Comparison of ENCODE assay signal across 10 mouse cellular contexts in genomic region chr14:30124951-30125690, GRCm38 (mm10).
DNase-seq lines count a peak whose midpoint lies in the region; ATAC-seq and TF ChIP-seq lines count a peak whose summit lies in the region.
"Had no signal": no experiment of that assay in that cellular context is flagged by ENCODE, and none has a peak within 500 bp of the region (broad histone marks: within the 10 kb centered on the region; RNA-seq: fewer than 3 reads in every experiment).

No protein-coding gene starts in this region.

- no peak overlapping the region for H3K9ac ChIP-seq in liver, postnatal 0 days (replicated peaks)
- no peak overlapping the region for H3K9ac ChIP-seq in forebrain, embryonic 14.5 days (ENCODE audit: low read length)
- H3K9ac ChIP-seq: hindbrain, embryonic 12.5 days had no signal

- WGBS in liver, postnatal 0 days (ENCODE audit: insufficient replicate concordance) = 44% methylated on average over 20 of the region's 20 CpGs
- WGBS in small intestine, adult 2 months = 59% methylated on average over 20 of the region's 20 CpGs
- WGBS in forebrain, embryonic 14.5 days = 80% methylated on average over 20 of the region's 20 CpGs

- TF ChIP-seq POLR2A in small intestine, adult 2 months (IDR thresholded peaks at IDR 0.05; ENCODE audit: low read depth, low read length) = no peak

- ATAC-seq in liver, postnatal 0 days = no peak
- peak; percentile 73 for ATAC-seq in common myeloid progenitor, adult 5-6 weeks (replicated peaks; ENCODE audit: low read depth, poor library complexity, severe bottlenecking)
- no peak for ATAC-seq in cerebellum, adult (ENCODE audit: insufficient number of reproducible peaks, low FRiP score, low TSS enrichment)
- ATAC-seq in forebrain, embryonic 14.5 days = no peak

- peak overlapping the region; percentile 40 for H3K4me2 ChIP-seq in liver, postnatal 0 days (ENCODE audit: low read depth, low read length)
- no peak overlapping the region for H3K4me2 ChIP-seq in forebrain, embryonic 14.5 days (ENCODE audit: low read length)
- H3K4me2 ChIP-seq: hindbrain, embryonic 12.5 days had no signal

- no peaks in the 10 kb centered on the region for H3K27me3 ChIP-seq in liver, postnatal 0 days (ENCODE audit: insufficient read depth, low read length)
- H3K27me3 ChIP-seq in small intestine, adult 2 months (ENCODE audit: control insufficient read depth, insufficient read depth, low read length) = no peaks in the 10 kb centered on the region
- H3K27me3 ChIP-seq in forebrain, embryonic 14.5 days (replicated peaks; ENCODE audit: control insufficient read depth, insufficient read depth, low read length) = no peaks in the 10 kb centered on the region
- H3K27me3 ChIP-seq: hindbrain, embryonic 12.5 days had no signal

- TF ChIP-seq EP300 in liver, postnatal 0 days (IDR thresholded peaks at IDR 0.05; ENCODE audit: low read depth) = no peak

- 0 out of 2 replicates have a peak overlapping the region, but pooled peaks have one; percentile 48 for H3K27ac ChIP-seq in liver, postnatal 0 days (ENCODE audit: low read depth)
- no peak overlapping the region for H3K27ac ChIP-seq in small intestine, adult 2 months (ENCODE audit: insufficient read depth, low read depth, low read length)
- no peak overlapping the region for H3K27ac ChIP-seq in forebrain, embryonic 14.5 days (ENCODE audit: low read depth, low read length)
- H3K27ac ChIP-seq: forebrain, embryonic 10.5 days; hindbrain, embryonic 12.5 days had no signal

- no peaks in the 10 kb centered on the region for H3K9me3 ChIP-seq in liver, postnatal 0 days (ENCODE audit: low read length)
- H3K9me3 ChIP-seq in forebrain, embryonic 14.5 days (replicated peaks; ENCODE audit: control insufficient read depth, low read length) = no peaks in the 10 kb centered on the region
- H3K9me3 ChIP-seq: forebrain, embryonic 10.5 days; hindbrain, embryonic 12.5 days had no signal

- no peaks in the 10 kb centered on the region for H3K36me3 ChIP-seq in liver, postnatal 0 days (replicated peaks; ENCODE audit: insufficient read depth, low read length)
- H3K36me3 ChIP-seq in small intestine, adult 2 months (ENCODE audit: control insufficient read depth, insufficient read depth, low read length) = no peaks in the 10 kb centered on the region
- H3K36me3 ChIP-seq in forebrain, embryonic 14.5 days (ENCODE audit: control insufficient read depth, insufficient read depth, low read length) = no peaks in the 10 kb centered on the region
- H3K36me3 ChIP-seq: forebrain, embryonic 10.5 days; hindbrain, embryonic 12.5 days had no signal

- no peak for DNase-seq in liver, postnatal 0 days
- DNase-seq in liver = no peak
- DNase-seq in left cerebral cortex, adult 8-10 months (ENCODE audit: low spot score in 2 of 2) = peak; percentile 29 to 85
- no peak for DNase-seq in forebrain, embryonic 14.5 days (ENCODE audit: low spot score)
- no peak for DNase-seq in kidney, postnatal 25 days

- H3K4me1 ChIP-seq in liver, postnatal 0 days (ENCODE audit: insufficient read depth) = no peaks in the 10 kb centered on the region
- H3K4me1 ChIP-seq in small intestine, adult 2 months (ENCODE audit: control insufficient read depth, insufficient read depth, insufficient read length, low read length) = no peaks in the 10 kb centered on the region
- H3K4me1 ChIP-seq in forebrain, embryonic 14.5 days (ENCODE audit: control insufficient read depth, insufficient read depth, low read length) = no peaks in the 10 kb centered on the region
- H3K4me1 ChIP-seq: forebrain, embryonic 10.5 days; hindbrain, embryonic 12.5 days had no signal

- TF ChIP-seq CTCF in liver, postnatal 0 days (IDR thresholded peaks at IDR 0.05; ENCODE audit: low read depth) = no peak
- no peak for TF ChIP-seq CTCF in small intestine, adult 2 months (IDR thresholded peaks at IDR 0.05; ENCODE audit: extremely low read depth, insufficient read length, insufficient replicate concordance, low read depth, low read length)

- H3K4me3 ChIP-seq in liver, postnatal 0 days (ENCODE audit: low read depth, low read length) = peak overlapping the region; percentile 13; the same call in 1 of the 2 replicates
- H3K4me3 ChIP-seq in small intestine, adult 2 months (ENCODE audit: low read depth, low read length) = peak overlapping the region; percentile 19; the same call in 1 of the 2 replicates
- no peak overlapping the region for H3K4me3 ChIP-seq in forebrain, embryonic 14.5 days (ENCODE audit: low read depth, low read length)
- H3K4me3 ChIP-seq: forebrain, embryonic 10.5 days; hindbrain, embryonic 12.5 days had no signal

Comparison
In these comparisons a context has a peak if more than half of its experiments do, and no peak if none do; other contexts are left out.
1. DNase-seq: peak in left cerebral cortex, adult 8-10 months (2 of 2); none in liver, postnatal 0 days (single experiment), liver (single experiment), forebrain, embryonic 14.5 days (single experiment) and kidney, postnatal 25 days (0 of 2).